Mouse (Mus musculus): ENCODE measurements at regions not wholly inside any gene's neighbourhood (a gene's known extent, or its start where the extent isn't known, plus 50 kb on each side); places are given as distances from the start of the nearest gene placed in this dataset.

GRCm38 (mm10) chr8:59499618-59500017, 587.2 kb upstream of the Galntl6 start:
- DNase-seq (ENCODE audit: low spot score), result no peak
- WGBS, result 92% methylated on average over 1 of the region's 1 CpGs
- H3K9me3 ChIP-seq, result no peaks in the 10 kb centered on the region
- no peaks in the 10 kb centered on the region for H3K4me1 ChIP-seq
- H3K4me3 ChIP-seq, result no peak overlapping the region
- H3K36me3 ChIP-seq (replicated peaks), result no peaks in the 10 kb centered on the region
- H3K27me3 ChIP-seq (replicated peaks; ENCODE audit: low read depth, poor library complexity, severe bottlenecking), result no peaks in the 10 kb centered on the region
- no peak overlapping the region for H3K27ac ChIP-seq (replicated peaks)

- Histone ChIP-seq H3K4me3 (no peak overlapping the region), H3K4me1 (no peaks in the 10 kb centered on the region), H3K27me3 (replicated peaks; ENCODE audit: low read depth, poor library complexity, severe bottlenecking) (no peaks in the 10 kb centered on the region), H3K9me3 (no peaks in the 10 kb centered on the region), H3K36me3 (replicated peaks) (no peaks in the 10 kb centered on the region), H3K27ac (replicated peaks) (no peak overlapping the region)
- no peak for DNase-seq (ENCODE audit: low spot score)
These were observed 579.0 kb upstream of the Galntl6 start for GRCm38 (mm10) chr8:59491392-59491791.

GRCm38 (mm10) chr8:59478257-59478656, 565.8 kb upstream of the Galntl6 start:
- Histone ChIP-seq H3K27ac (replicated peaks) (no peak overlapping the region), H3K9me3 (no peaks in the 10 kb centered on the region), H3K4me1 (peaks cover 11% of the 10 kb centered on the region), H3K27me3 (replicated peaks; ENCODE audit: low read depth, poor library complexity, severe bottlenecking) (no peaks in the 10 kb centered on the region), H3K4me3 (no peak overlapping the region), H3K36me3 (replicated peaks) (no peaks in the 10 kb centered on the region)
- 12% methylated on average over 3 of the region's 3 CpGs for WGBS
- DNase-seq (ENCODE audit: low spot score), result peak; percentile 10

GRCm38 (mm10) chr8:59474195-59474594, 561.8 kb upstream of the Galntl6 start:
- Histone ChIP-seq H3K4me1 (peaks cover 11% of the 10 kb centered on the region), H3K27ac (replicated peaks) (no peak overlapping the region), H3K4me3 (no peak overlapping the region), H3K36me3 (replicated peaks) (no peaks in the 10 kb centered on the region), H3K27me3 (replicated peaks; ENCODE audit: low read depth, poor library complexity, severe bottlenecking) (no peaks in the 10 kb centered on the region), H3K9me3 (no peaks in the 10 kb centered on the region)
- no peak for DNase-seq (ENCODE audit: low spot score)
- 85% methylated on average over 1 of the region's 1 CpGs for WGBS

GRCm38 (mm10) chr8:59448622-59449021, 536.2 kb upstream of the Galntl6 start:
- Histone ChIP-seq H3K36me3 (replicated peaks) (no peaks in the 10 kb centered on the region), H3K27me3 (replicated peaks; ENCODE audit: low read depth, poor library complexity, severe bottlenecking) (no peaks in the 10 kb centered on the region), H3K27ac (replicated peaks) (no peak overlapping the region), H3K4me3 (no peak overlapping the region), H3K4me1 (no peaks in the 10 kb centered on the region), H3K9me3 (no peaks in the 10 kb centered on the region)
- WGBS, result 80% methylated on average over 4 of the region's 4 CpGs
- DNase-seq (ENCODE audit: low spot score), result no peak

- no peaks in the 10 kb centered on the region for H3K4me1 ChIP-seq
- no peaks in the 10 kb centered on the region for H3K9me3 ChIP-seq
- H3K27ac ChIP-seq (replicated peaks), result no peak overlapping the region
- no peak overlapping the region for H3K4me3 ChIP-seq
- H3K27me3 ChIP-seq (replicated peaks; ENCODE audit: low read depth, poor library complexity, severe bottlenecking), result no peaks in the 10 kb centered on the region
- no peaks in the 10 kb centered on the region for H3K36me3 ChIP-seq (replicated peaks)
- DNase-seq (ENCODE audit: low spot score), result no peak
These were observed 491.2 kb upstream of the Galntl6 start for GRCm38 (mm10) chr8:59403659-59404058.

GRCm38 (mm10) chr8:59389706-59390105, 477.3 kb upstream of the Galntl6 start:
- H3K27me3 ChIP-seq (replicated peaks; ENCODE audit: low read depth, poor library complexity, severe bottlenecking), result no peaks in the 10 kb centered on the region
- no peaks in the 10 kb centered on the region for H3K9me3 ChIP-seq
- 81% methylated on average over 1 of the region's 1 CpGs for WGBS
- DNase-seq (ENCODE audit: low spot score), result no peak
- no peak overlapping the region for H3K27ac ChIP-seq (replicated peaks)
- no peaks in the 10 kb centered on the region for H3K4me1 ChIP-seq
- no peak overlapping the region for H3K4me3 ChIP-seq
- H3K36me3 ChIP-seq (replicated peaks), result no peaks in the 10 kb centered on the region

- Histone ChIP-seq H3K27me3 (replicated peaks; ENCODE audit: low read depth, poor library complexity, severe bottlenecking) (no peaks in the 10 kb centered on the region), H3K4me1 (no peaks in the 10 kb centered on the region), H3K4me3 (no peak overlapping the region), H3K9me3 (no peaks in the 10 kb centered on the region), H3K27ac (replicated peaks) (no peak overlapping the region), H3K36me3 (replicated peaks) (no peaks in the 10 kb centered on the region)
- WGBS, result 41% methylated on average over 1 of the region's 1 CpGs
- DNase-seq (ENCODE audit: low spot score), result no peak
These were observed 472.3 kb upstream of the Galntl6 start for GRCm38 (mm10) chr8:59384711-59385110.

GRCm38 (mm10) chr8:59352983-59353382, 440.5 kb upstream of the Galntl6 start:
- Histone ChIP-seq H3K27ac (replicated peaks) (no peak overlapping the region), H3K4me1 (no peaks in the 10 kb centered on the region), H3K27me3 (replicated peaks; ENCODE audit: low read depth, poor library complexity, severe bottlenecking) (no peaks in the 10 kb centered on the region), H3K9me3 (no peaks in the 10 kb centered on the region), H3K4me3 (no peak overlapping the region), H3K36me3 (replicated peaks) (no peaks in the 10 kb centered on the region)
- DNase-seq (ENCODE audit: low spot score), result no peak
- 81% methylated on average over 3 of the region's 3 CpGs for WGBS

- H3K9me3 ChIP-seq, result no peaks in the 10 kb centered on the region
- no peak overlapping the region for H3K4me3 ChIP-seq
- no peaks in the 10 kb centered on the region for H3K4me1 ChIP-seq
- no peaks in the 10 kb centered on the region for H3K27me3 ChIP-seq (replicated peaks; ENCODE audit: low read depth, poor library complexity, severe bottlenecking)
- H3K36me3 ChIP-seq (replicated peaks), result no peaks in the 10 kb centered on the region
- no peak overlapping the region for H3K27ac ChIP-seq (replicated peaks)
- no peak for DNase-seq (ENCODE audit: low spot score)
These were observed 422.6 kb upstream of the Galntl6 start for GRCm38 (mm10) chr8:59334990-59335389.
